Mouse (Mus musculus) limb, embryonic 12.5 days (tissue): Measurements from ENCODE around the gene Ccdc91. TPM values are rescaled to one million over a fixed set of nuclear protein-coding genes. Genes with fewer than 3 reads are reported as not detected.

Source experiments
- polyA plus RNA-seq: library from polyadenylated mRNA; unstranded; fragments of >200 nt; fragmentation: Nextera tagmentation; extraction: Ambion mirVana; gene quantifications from 2 replicates; pipeline ENCODE4 v1.2.1, GENCODE M21; 2016

The Ccdc91 gene
- polyA plus RNA-seq, 1 experiment from 2014 or later, result 27.8 TPM

Other genes starting within 250 kb of the Ccdc91 start
- gene Pthlh, start 211.6 kb upstream of the Ccdc91 start, polyA plus RNA-seq, result 5.4 and 7.5 TPM in 2 replicates